Mouse (Mus musculus) brain, embryonic 14.5 days (tissue): ENCODE measurements around the gene Neto2.
A peak's percentile ranks its signal among the peaks of the same experiment; 100 is the strongest.

Experiments used
- CTCF ChIP-seq: fragments of 200-500 bp; IDR thresholded peaks from 2 replicates; pipeline ENCODE4 v1.5.1; 2012; ENCODE audit warnings: inconsistent platforms, mild to moderate bottlenecking, moderate library complexity, borderline replicate concordance; ENCODE audit not compliant: insufficient read depth, insufficient read length; ENCODE audit errors: extremely low read depth
- POLR2A ChIP-seq: fragments of 200-500 bp; IDR thresholded peaks from 2 replicates; pipeline ENCODE4 v1.6.1; 2012; ENCODE audit warnings: mild to moderate bottlenecking, inconsistent platforms, borderline replicate concordance; ENCODE audit not compliant: poor library complexity, insufficient read depth, insufficient read length, severe bottlenecking; ENCODE audit errors: extremely low read depth

DNA sequence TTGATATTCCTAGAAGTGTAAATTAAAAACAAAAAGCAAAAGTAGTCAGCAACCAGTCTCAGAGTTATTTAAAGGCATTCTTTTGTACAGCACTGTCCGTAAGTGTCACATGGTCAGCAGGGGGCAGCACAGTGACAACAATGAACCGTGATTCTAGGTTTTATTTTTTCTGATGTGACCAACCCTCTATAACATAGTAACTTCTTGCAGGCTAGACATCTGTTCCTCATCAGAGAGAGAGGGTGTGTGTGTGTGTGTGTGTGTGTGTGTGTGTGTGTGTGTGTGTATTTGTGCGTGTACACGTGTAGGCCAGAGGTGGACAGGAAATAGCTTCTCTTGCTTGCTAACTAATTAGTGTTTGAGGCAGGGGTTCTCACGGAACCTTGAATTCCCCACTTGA is 38.7 kb downstream of the Neto2 start:
- no peak for TF ChIP-seq POLR2A
- TF ChIP-seq CTCF = peak; percentile 60; the same call in 1 of the 2 replicates
